Mouse (Mus musculus) left cerebral cortex, adult 9 months (tissue): ENCODE data around the gene Fgd1.
A peak's percentile ranks its signal among the peaks of the same experiment; 100 is the strongest.

Experiments
- DNase-seq, 2 experiments: peaks; one replicate each; pipeline ENCODE4 v3.0.0; 2022; ENCODE audit warnings: low spot score in 2 of 2

Gene Fgd1

DNA sequence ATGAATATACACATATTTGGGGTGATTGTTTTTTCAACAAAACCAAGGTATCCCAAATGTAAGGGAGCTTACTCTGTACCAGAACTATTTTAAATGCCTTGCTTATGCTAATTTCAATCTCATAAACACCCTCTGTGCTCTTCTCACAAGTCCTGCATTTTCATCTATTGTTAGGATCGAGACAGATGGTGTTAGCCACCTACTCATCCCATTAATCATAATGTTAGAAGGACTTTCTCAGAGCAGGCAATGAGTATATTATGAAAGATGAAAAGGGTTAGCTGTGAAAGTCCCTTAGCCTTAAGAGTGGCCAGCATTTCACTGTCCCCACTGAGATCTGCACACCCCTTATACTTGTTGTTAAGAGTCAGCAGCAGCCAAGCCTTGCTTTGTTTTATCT lies 41.5 kb downstream of the Fgd1 start:
- peak in 1 of 2 experiments; percentile 39 for DNase-seq

DNA sequence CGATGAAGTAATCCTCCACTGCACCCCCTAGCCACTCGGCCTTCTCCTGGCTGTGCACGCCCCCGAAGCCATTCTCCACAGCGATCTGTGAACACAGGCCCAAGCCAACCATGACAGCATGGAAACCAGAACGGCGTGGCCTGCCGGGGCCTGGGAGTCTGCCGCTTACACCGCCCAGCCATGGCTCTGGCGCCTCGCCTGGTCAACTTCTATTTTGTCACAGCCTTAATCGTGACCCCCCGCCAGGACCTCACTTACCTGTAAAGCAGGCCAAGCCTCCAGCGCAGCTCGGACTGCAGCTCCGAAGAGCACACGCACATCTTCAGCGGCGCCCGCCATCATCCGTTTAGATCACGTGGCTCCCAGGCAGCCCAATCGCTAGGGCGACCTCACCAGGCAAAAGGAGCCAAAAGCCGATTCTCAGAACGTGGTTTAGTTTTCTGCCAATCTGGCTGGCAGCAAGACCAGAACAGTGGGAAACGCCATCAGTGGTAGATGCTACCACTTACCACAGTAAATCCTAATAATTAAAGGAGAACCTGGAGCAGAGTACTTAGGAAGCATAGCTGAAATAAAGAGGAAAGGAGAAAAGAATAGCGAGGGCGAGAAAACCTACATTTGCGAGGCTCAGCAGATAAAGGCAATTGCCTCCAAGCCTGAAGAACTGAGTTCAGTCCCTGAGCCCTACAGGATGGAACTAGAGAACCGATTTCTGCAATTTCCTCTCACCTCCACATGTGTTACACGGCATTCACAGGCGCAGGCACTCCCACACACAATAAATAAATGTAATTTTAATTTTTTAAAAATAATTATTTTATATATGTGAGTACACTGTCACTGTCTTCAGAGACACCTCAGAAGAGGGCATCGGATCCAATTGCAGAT lies 50.5 kb downstream of the Fgd1 start, which contains the start of gene Tsr2:
TSS of gene Tsr2 (minus strand) at position 373 of the 888 bp plus-strand sequence.
- peak; percentile 51 to 71 for DNase-seq

DNA sequence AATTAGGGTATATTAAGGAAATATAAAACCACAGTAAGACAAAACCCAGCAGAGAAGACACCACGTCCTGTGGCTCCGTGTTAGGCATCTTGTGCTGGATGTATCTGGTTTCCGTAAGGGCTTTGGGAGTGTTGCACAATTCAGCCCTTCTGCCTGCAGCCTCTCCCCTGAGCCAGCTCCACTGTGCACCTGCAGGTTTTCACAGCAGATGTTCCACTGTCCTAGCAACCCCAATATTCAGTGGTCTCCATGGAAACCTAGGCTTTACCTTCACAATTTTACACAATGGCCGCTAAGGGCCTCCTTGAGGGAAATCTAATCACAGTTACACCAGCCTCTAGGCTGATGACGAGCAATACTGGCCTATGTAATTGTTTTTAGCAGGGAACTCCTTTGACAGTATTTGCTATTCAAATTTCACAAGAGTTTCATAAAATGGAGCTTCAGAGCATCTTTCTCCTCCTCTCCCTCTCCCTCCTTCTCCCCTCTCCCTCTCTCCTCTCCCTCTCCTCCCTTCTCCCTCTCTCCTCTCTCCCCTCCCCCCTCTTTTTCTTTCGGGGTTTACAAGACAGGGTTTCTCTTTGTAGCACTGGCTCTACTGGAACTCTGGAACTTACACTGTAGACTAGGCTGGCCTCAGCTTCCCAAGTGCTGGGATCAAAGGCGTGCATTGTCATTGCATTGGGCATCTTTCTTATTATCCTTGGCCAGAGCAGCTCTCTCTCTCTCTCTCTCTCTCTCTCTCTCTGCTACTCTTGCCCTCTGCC lies 61.5 kb downstream of the Fgd1 start:
- DNase-seq = peak in 1 of 2 experiments; percentile 15

DNA sequence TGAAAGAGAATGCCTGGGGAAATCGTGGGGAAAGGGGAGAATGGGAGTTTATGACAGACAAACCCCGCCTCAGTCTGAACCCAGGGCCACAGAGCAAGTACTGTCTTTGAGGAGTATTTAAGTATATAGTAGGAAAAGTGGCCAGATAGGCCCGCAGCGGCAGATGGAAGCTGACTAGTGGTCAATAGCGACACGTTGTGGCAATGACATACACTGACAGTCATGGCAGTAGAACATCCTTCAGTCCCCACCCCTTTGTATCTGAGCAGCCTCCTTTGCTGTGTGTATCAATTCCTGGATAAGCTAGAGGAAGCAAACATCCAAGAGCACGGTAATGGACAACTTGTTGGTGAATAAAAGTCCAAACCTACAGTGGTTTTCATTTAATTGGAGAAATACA lies 70.8 kb downstream of the Fgd1 start:
- peak in 1 of 2 experiments; percentile 28 for DNase-seq

DNA sequence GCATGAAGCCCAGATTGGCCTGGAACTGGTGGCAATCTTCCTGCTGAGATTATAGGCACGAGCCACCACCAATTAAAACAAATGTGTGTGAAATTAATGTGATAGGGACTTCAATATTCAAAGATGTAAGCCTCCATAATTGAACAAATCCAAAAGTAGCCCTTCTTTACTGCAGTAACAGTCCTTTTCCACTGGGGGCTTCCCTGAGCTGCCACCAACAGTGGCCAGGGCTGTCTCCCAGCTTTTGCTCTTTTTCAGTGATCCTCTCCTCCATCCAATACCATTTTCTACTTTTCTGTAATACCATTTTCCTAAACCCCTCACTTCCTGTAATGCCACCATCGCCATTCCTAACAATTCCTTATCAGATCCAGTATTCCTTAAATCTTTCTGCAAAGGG lies 71.5 kb downstream of the Fgd1 start:
- DNase-seq = no peak

DNA sequence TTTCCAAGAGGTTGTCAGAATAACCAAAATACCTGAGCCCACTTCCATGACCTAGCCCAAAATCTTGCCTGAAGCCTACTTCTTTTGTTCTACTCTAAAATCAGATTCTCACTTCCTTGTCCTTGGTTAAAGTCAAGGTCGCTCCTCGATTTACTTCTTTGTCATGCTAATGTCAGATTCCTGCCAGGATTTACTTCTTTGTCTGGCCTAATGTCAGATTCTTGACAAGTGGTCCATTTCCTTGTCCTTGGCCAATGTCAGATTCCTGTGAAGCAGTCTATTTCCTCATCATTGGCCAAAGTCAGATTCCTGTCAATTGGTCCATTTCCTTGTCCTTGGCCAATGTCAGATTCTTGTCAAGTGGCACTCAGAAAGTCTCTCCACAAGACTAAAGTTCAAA lies 78.0 kb downstream of the Fgd1 start:
- DNase-seq = no peak

DNA sequence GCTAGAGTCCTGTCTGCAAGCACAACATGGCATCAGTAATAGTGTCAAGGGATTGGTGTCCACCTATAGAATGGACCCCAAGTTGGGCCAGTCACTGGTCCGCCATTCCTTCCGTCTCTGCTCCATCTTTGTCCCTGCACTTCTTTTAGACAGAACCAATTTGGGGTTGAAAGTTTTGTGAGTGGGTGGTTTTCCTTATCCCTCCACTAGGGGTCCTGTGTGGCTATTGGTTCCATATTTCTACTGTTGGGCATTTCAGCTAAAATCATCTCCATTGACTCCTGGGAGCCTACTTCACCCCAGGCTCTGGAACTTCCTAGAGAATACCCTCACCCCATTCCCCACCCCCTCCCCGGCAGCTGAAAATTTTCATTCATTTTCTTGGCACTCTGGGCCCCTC lies 84.5 kb downstream of the Fgd1 start:
- DNase-seq = no peak

DNA sequence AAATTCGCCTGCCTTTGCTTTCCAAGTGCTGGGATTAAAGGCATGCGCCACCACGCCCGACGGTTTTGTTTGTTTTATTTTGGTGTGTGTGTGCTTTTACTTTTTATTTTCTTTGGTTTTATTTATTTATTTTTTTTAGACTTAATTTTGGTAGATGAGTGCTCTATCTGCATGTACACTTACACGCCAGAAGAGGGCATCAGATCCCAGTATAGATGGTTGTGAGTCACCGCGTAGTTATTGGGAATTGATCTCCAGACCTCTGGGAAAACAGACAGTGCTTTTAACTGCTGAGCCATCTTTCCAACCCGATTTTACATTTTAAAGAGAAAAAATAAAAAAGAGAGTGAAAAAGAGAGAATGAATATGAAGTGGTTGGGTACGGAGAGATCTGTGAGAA lies 86.8 kb downstream of the Fgd1 start:
- DNase-seq = no peak
